8 mouse cellular contexts compared by ENCODE assay signal in genomic region chr17:28391568-28392432, GRCm38 (mm10). TPM values are rescaled to one million over a fixed set of nuclear protein-coding genes. Genes with fewer than 3 reads are reported as not detected.
DNase-seq lines count a peak whose midpoint lies in the region; ATAC-seq and TF ChIP-seq lines count a peak whose summit lies in the region.

No protein-coding gene starts in this region.

- in situ Hi-C loops in ES-E14 (cut with MboI; ENCODE audit: low sequenced_read_pairs in 2 of 2, unreplicated experiment in 2 of 2), result no loop called here

- H3K27me3 ChIP-seq in hindbrain, embryonic 11.5 days (ENCODE audit: control insufficient read depth, insufficient read depth, low read length), result peaks cover under 1% of the 10 kb centered on the region
- H3K27me3 ChIP-seq in hindbrain, embryonic 14.5 days (ENCODE audit: control insufficient read depth, insufficient read depth, low read length), result no peaks in the 10 kb centered on the region
- peaks cover under 1% of the 10 kb centered on the region; the same call in 1 of the 2 replicates for H3K27me3 ChIP-seq in embryonic facial prominence, embryonic 14.5 days (replicated peaks; ENCODE audit: control insufficient read depth, insufficient read depth, low read length)
- peaks cover 29% of the 10 kb centered on the region for H3K27me3 ChIP-seq in liver, embryonic 12.5 days (replicated peaks)

- DNase-seq in hindbrain, embryonic 11.5 days (ENCODE audit: low spot score), result no peak
- no peak for DNase-seq in hindbrain, embryonic 14.5 days (ENCODE audit: low spot score)
- DNase-seq in ES-E14 (ENCODE audit: low read depth, low spot score), result no peak
- no peak for DNase-seq in embryonic facial prominence, embryonic 14.5 days (ENCODE audit: low spot score)
- no peak for DNase-seq in gastrocnemius, postnatal 14 days
- no peak for DNase-seq in layer of hippocampus, adult 9-11 months
- no peak for DNase-seq in T-cell, adult 2 months (ENCODE audit: low spot score)

- intact Hi-C loops in gastrocnemius, postnatal 14 days (cut with DNase I; ENCODE audit: low total_unique reads), result no loop called here

- 10% methylated on average over 23 of the region's 25 CpGs for WGBS in hindbrain, embryonic 11.5 days
- 10% methylated on average over 21 of the region's 25 CpGs for WGBS in hindbrain, embryonic 14.5 days
- 14% methylated on average over 21 of the region's 25 CpGs for WGBS in embryonic facial prominence, embryonic 14.5 days
- WGBS in liver, embryonic 12.5 days (ENCODE audit: insufficient replicate concordance), result 6% methylated on average over 21 of the region's 25 CpGs

- H3K4me3 ChIP-seq in hindbrain, embryonic 11.5 days (ENCODE audit: low read depth, low read length), result no peak overlapping the region
- no peak overlapping the region for H3K4me3 ChIP-seq in hindbrain, embryonic 14.5 days (replicated peaks; ENCODE audit: low read length)
- peak overlapping the region; percentile 21 to 32; a peak in 3 of 4 replicates for H3K4me3 ChIP-seq in ES-E14 (ENCODE audit: insufficient read depth in 1 of 2, low read depth in 1 of 2, low read length in 2 of 2, poor library complexity in 1 of 2, severe bottlenecking in 1 of 2)
- H3K4me3 ChIP-seq in embryonic facial prominence, embryonic 14.5 days (ENCODE audit: low read depth, low read length), result no peak overlapping the region
- no peak overlapping the region for H3K4me3 ChIP-seq in liver, embryonic 12.5 days

- H3K9me3 ChIP-seq in hindbrain, embryonic 11.5 days (ENCODE audit: control insufficient read depth, low read length), result no peaks in the 10 kb centered on the region
- H3K9me3 ChIP-seq in hindbrain, embryonic 14.5 days (ENCODE audit: control insufficient read depth, low read length), result no peaks in the 10 kb centered on the region
- H3K9me3 ChIP-seq in ES-E14 (ENCODE audit: control insufficient read depth, insufficient read depth, low read depth, low read length), result no peaks in the 10 kb centered on the region
- H3K9me3 ChIP-seq in embryonic facial prominence, embryonic 14.5 days (ENCODE audit: control insufficient read depth, low read length), result no peaks in the 10 kb centered on the region
- no peaks in the 10 kb centered on the region for H3K9me3 ChIP-seq in liver, embryonic 12.5 days (replicated peaks)

- no peak overlapping the region for H3K9ac ChIP-seq in hindbrain, embryonic 11.5 days (ENCODE audit: low read depth, low read length)
- no peak overlapping the region for H3K9ac ChIP-seq in hindbrain, embryonic 14.5 days
- H3K9ac ChIP-seq in ES-E14 (ENCODE audit: insufficient read depth, low read depth, low read length, poor library complexity, severe bottlenecking), result peak overlapping the region; percentile 22
- H3K9ac ChIP-seq in embryonic facial prominence, embryonic 14.5 days (ENCODE audit: low read depth, low read length), result no peak overlapping the region
- 0 out of 2 replicates have a peak overlapping the region, but pooled peaks have one; percentile 25 for H3K9ac ChIP-seq in liver, embryonic 12.5 days

- no peaks in the 10 kb centered on the region for H3K36me3 ChIP-seq in hindbrain, embryonic 11.5 days (ENCODE audit: control insufficient read depth, insufficient read depth, low read length)
- H3K36me3 ChIP-seq in hindbrain, embryonic 14.5 days (replicated peaks; ENCODE audit: control insufficient read depth, insufficient read depth), result no peaks in the 10 kb centered on the region
- no peaks in the 10 kb centered on the region for H3K36me3 ChIP-seq in ES-E14 (ENCODE audit: control insufficient read depth, insufficient read depth, low read length, poor library complexity, severe bottlenecking)
- H3K36me3 ChIP-seq in embryonic facial prominence, embryonic 14.5 days (ENCODE audit: control insufficient read depth, insufficient read depth, low read length), result no peaks in the 10 kb centered on the region
- H3K36me3 ChIP-seq in liver, embryonic 12.5 days, result no peaks in the 10 kb centered on the region

- no peak overlapping the region for H3K27ac ChIP-seq in hindbrain, embryonic 11.5 days (ENCODE audit: low read depth, low read length)
- H3K27ac ChIP-seq in hindbrain, embryonic 14.5 days, result no peak overlapping the region
- H3K27ac ChIP-seq in ES-E14 (ENCODE audit: insufficient read depth, low read depth, low read length, poor library complexity, severe bottlenecking), result no peak overlapping the region
- H3K27ac ChIP-seq in embryonic facial prominence, embryonic 14.5 days (replicated peaks; ENCODE audit: low read depth, low read length), result no peak overlapping the region
- no peak overlapping the region for H3K27ac ChIP-seq in liver, embryonic 12.5 days

- H3K4me1 ChIP-seq in hindbrain, embryonic 11.5 days (replicated peaks; ENCODE audit: control insufficient read depth, insufficient read depth, low read length), result no peaks in the 10 kb centered on the region
- no peaks in the 10 kb centered on the region for H3K4me1 ChIP-seq in hindbrain, embryonic 14.5 days (replicated peaks; ENCODE audit: control insufficient read depth, insufficient read depth, low read length)
- H3K4me1 ChIP-seq in ES-E14 (ENCODE audit: control insufficient read depth in 2 of 2, insufficient read depth in 2 of 2, low read length in 2 of 2, poor library complexity in 1 of 2), result peaks cover 4 to 8% of the 10 kb centered on the region in 2 experiments; a peak in 2 of 4 replicates
- H3K4me1 ChIP-seq in embryonic facial prominence, embryonic 14.5 days (ENCODE audit: control insufficient read depth, insufficient read depth, low read length), result peaks cover 19% of the 10 kb centered on the region
- peaks cover 14% of the 10 kb centered on the region for H3K4me1 ChIP-seq in liver, embryonic 12.5 days

- no peak for ATAC-seq in hindbrain, embryonic 11.5 days (ENCODE audit: low FRiP score)
- ATAC-seq in hindbrain, embryonic 14.5 days (ENCODE audit: low FRiP score), result no peak
- peak; percentile 55; the same call in 1 of the 2 replicates for ATAC-seq in embryonic facial prominence, embryonic 14.5 days (ENCODE audit: low read depth)
- ATAC-seq in liver, embryonic 12.5 days, result no peak

- 0 out of 2 replicates have a peak overlapping the region, but pooled peaks have one; percentile 9 for H3K4me2 ChIP-seq in hindbrain, embryonic 11.5 days (replicated peaks; ENCODE audit: low read depth, low read length)
- no peak overlapping the region for H3K4me2 ChIP-seq in hindbrain, embryonic 14.5 days (replicated peaks)
- H3K4me2 ChIP-seq in embryonic facial prominence, embryonic 14.5 days (ENCODE audit: low read depth, low read length), result peak overlapping the region; percentile 41
- peak overlapping the region; percentile 53 for H3K4me2 ChIP-seq in liver, embryonic 12.5 days

TF ChIP-seq in ES-E14, 5 proteins besides CTCF, POLR2A, EP300 and RAD21:
- TF ChIP-seq ZC3H11A (IDR thresholded peaks at IDR 0.05; ENCODE audit: borderline replicate concordance, low read depth, low read length) (no peak), ZNF384 (IDR thresholded peaks at IDR 0.05; ENCODE audit: low read depth, low read length) (no peak)
TF ChIP-seq in ES-E14: peak in this region for 0.

RNA-seq across cellular contexts. Expression of gene Tulp1, which starts 26.8 kb away (rescaled TPM):
- polyA plus RNA-seq in hindbrain, embryonic 11.5 days (2014; fragmentation: Nextera tagmentation; extraction: Ambion mirVana), result 2.9 and 4.1 TPM in 2 replicates
- 1.2 and 1.7 TPM in 2 replicates for polyA plus RNA-seq in hindbrain, embryonic 14.5 days (2014; fragmentation: Nextera tagmentation; extraction: Ambion mirVana)
- total RNA-seq in ES-E14 (2012; rRNA removed), result 3.7 and 4.1 TPM in 2 replicates
- 3.9 and 6.0 TPM in 2 replicates for polyA plus RNA-seq in embryonic facial prominence, embryonic 14.5 days (2014; fragmentation: Nextera tagmentation; extraction: Ambion mirVana)
- polyA plus RNA-seq in liver, embryonic 12.5 days (2016; fragmentation: Nextera tagmentation; extraction: Ambion mirVana), result 1.4 and 1.6 TPM in 2 replicates
- total RNA-seq in gastrocnemius, postnatal 14 days (2021), result not detected

RNA-seq across cellular contexts. Expression of gene Tead3, which starts 41.2 kb away (rescaled TPM):
- polyA plus RNA-seq in hindbrain, embryonic 11.5 days (2014; fragmentation: Nextera tagmentation; extraction: Ambion mirVana), result 3.7 and 5.1 TPM in 2 replicates
- 1.3 and 1.4 TPM in 2 replicates for polyA plus RNA-seq in hindbrain, embryonic 14.5 days (2014; fragmentation: Nextera tagmentation; extraction: Ambion mirVana)
- total RNA-seq in ES-E14 (2012; rRNA removed), result 8.0 and 9.0 TPM in 2 replicates
- polyA plus RNA-seq in embryonic facial prominence, embryonic 14.5 days (2014; fragmentation: Nextera tagmentation; extraction: Ambion mirVana), result 11.3 and 12.0 TPM in 2 replicates
- 1.9 and 2.0 TPM in 2 replicates for polyA plus RNA-seq in liver, embryonic 12.5 days (2016; fragmentation: Nextera tagmentation; extraction: Ambion mirVana)
- total RNA-seq in gastrocnemius, postnatal 14 days (2021), result 10 to 100 TPM in 1 of 2 experiments, 1 to 10 TPM in 1; 9.3 to 11.5 TPM

Comparison
In these comparisons a context has a peak if more than half of its experiments do, and no peak if none do; other contexts are left out.
1. H3K4me3 ChIP-seq: peak in ES-E14 (2 of 2); none in hindbrain, embryonic 11.5 days (single experiment), hindbrain, embryonic 14.5 days (single experiment), embryonic facial prominence, embryonic 14.5 days (single experiment) and liver, embryonic 12.5 days (single experiment).
2. H3K9ac ChIP-seq: peak in ES-E14 (single experiment) and liver, embryonic 12.5 days (single experiment); none in hindbrain, embryonic 11.5 days (single experiment), hindbrain, embryonic 14.5 days (single experiment) and embryonic facial prominence, embryonic 14.5 days (single experiment).